Comparison of ENCODE assay signal across 11 mouse cellular contexts in genomic region chr6:120585118-120585940, GRCm38 (mm10). TPM values are rescaled to one million over a fixed set of nuclear protein-coding genes. Genes with fewer than 3 reads are reported as not detected.
A peak's percentile ranks its signal among the peaks of the same experiment; 100 is the strongest.
DNase-seq lines count a peak whose midpoint lies in the region; ATAC-seq and TF ChIP-seq lines count a peak whose summit lies in the region.
"Had no signal": no experiment of that assay in that cellular context is flagged by ENCODE, and none has a peak within 500 bp of the region (broad histone marks: within the 10 kb centered on the region; RNA-seq: fewer than 3 reads in every experiment).

No protein-coding gene starts in this region.

- H3K4me1 ChIP-seq in kidney, embryonic 15.5 days = peaks cover 20% of the 10 kb centered on the region
- no peaks in the 10 kb centered on the region; the same call in 1 of the 2 replicates for H3K4me1 ChIP-seq in bone marrow, adult 2 months (ENCODE audit: control insufficient read depth, insufficient read depth, low read length)
- peaks cover 15% of the 10 kb centered on the region for H3K4me1 ChIP-seq in embryonic facial prominence, embryonic 15.5 days
- 0 out of 2 replicates have a peak, but pooled peaks cover 2% of the 10 kb centered on the region for H3K4me1 ChIP-seq in midbrain, postnatal 0 days (ENCODE audit: insufficient read depth, low read length)

- DNase-seq in kidney, adult 11 months = no peak
- DNase-seq in midbrain, postnatal 0 days (ENCODE audit: low spot score) = peak; percentile 24
- no peak for DNase-seq in lung, adult 18-20 months
- DNase-seq in gastrocnemius, adult 8-10 months (ENCODE audit: low spot score in 2 of 2) = no peak
- DNase-seq: cerebellum, adult 2 months; layer of hippocampus, postnatal 36 days; lung, postnatal 14 days had no signal

- TF ChIP-seq POLR2A in bone marrow, adult 2 months (IDR thresholded peaks at IDR 0.05; ENCODE audit: borderline replicate concordance, control insufficient read depth, low read depth, low read length) = no peak

- 22% methylated on average over 9 of the region's 9 CpGs for WGBS in kidney, embryonic 15.5 days
- WGBS in bone marrow, adult 2 months = 50% methylated on average over 9 of the region's 9 CpGs
- 31% methylated on average over 9 of the region's 9 CpGs for WGBS in embryonic facial prominence, embryonic 15.5 days
- 32% methylated on average over 9 of the region's 9 CpGs for WGBS in midbrain, postnatal 0 days

- H3K27me3 ChIP-seq in kidney, embryonic 15.5 days = no peaks in the 10 kb centered on the region
- H3K27me3 ChIP-seq in embryonic facial prominence, embryonic 15.5 days = no peaks in the 10 kb centered on the region
- H3K27me3 ChIP-seq in midbrain, postnatal 0 days (ENCODE audit: insufficient read depth, low read length) = no peaks in the 10 kb centered on the region
- H3K27me3 ChIP-seq: Patski had no signal

- H3K9me3 ChIP-seq in kidney, embryonic 15.5 days (replicated peaks) = no peaks in the 10 kb centered on the region
- no peaks in the 10 kb centered on the region for H3K9me3 ChIP-seq in embryonic facial prominence, embryonic 15.5 days (replicated peaks)
- H3K9me3 ChIP-seq in midbrain, postnatal 0 days (ENCODE audit: low read length) = no peaks in the 10 kb centered on the region

- no peak for TF ChIP-seq CTCF in bone marrow, adult 2 months (IDR thresholded peaks at IDR 0.05; ENCODE audit: control insufficient read depth, insufficient read depth, low read length)
- no peak for TF ChIP-seq CTCF in midbrain, postnatal 0 days (IDR thresholded peaks at IDR 0.05)

- H3K4me3 ChIP-seq in kidney, embryonic 15.5 days (replicated peaks) = no peak overlapping the region
- H3K4me3 ChIP-seq in bone marrow, adult 2 months (replicated peaks; ENCODE audit: control insufficient read depth, low read depth, low read length) = no peak overlapping the region
- no peak overlapping the region for H3K4me3 ChIP-seq in embryonic facial prominence, embryonic 15.5 days (replicated peaks)
- no peak overlapping the region for H3K4me3 ChIP-seq in midbrain, postnatal 0 days (ENCODE audit: low read depth, low read length)

- H3K4me2 ChIP-seq in kidney, embryonic 15.5 days = no peak overlapping the region
- H3K4me2 ChIP-seq in embryonic facial prominence, embryonic 15.5 days (replicated peaks) = no peak overlapping the region
- H3K4me2 ChIP-seq in midbrain, postnatal 0 days (ENCODE audit: low read depth, low read length, poor library complexity, severe bottlenecking) = no peak overlapping the region

- H3K27ac ChIP-seq in kidney, embryonic 15.5 days = peak overlapping the region; percentile 57
- peak overlapping the region; percentile 59; the same call in 1 of the 2 replicates for H3K27ac ChIP-seq in bone marrow, adult 2 months (ENCODE audit: control insufficient read depth, insufficient read depth, low read depth, low read length, poor library complexity)
- no peak overlapping the region for H3K27ac ChIP-seq in embryonic facial prominence, embryonic 15.5 days (replicated peaks)
- H3K27ac ChIP-seq in midbrain, postnatal 0 days (ENCODE audit: low read depth, low read length) = no peak overlapping the region

- peak; percentile 84 for ATAC-seq in kidney, embryonic 15.5 days (replicated peaks; ENCODE audit: low FRiP score)
- peak; percentile 39; the same call in 1 of the 2 replicates for ATAC-seq in embryonic facial prominence, embryonic 15.5 days (ENCODE audit: insufficient number of reproducible peaks, low FRiP score, low TSS enrichment, low read depth)
- ATAC-seq in midbrain, postnatal 0 days (ENCODE audit: low FRiP score) = no peak
- ATAC-seq: Patski had no signal

- no peak overlapping the region for H3K9ac ChIP-seq in kidney, embryonic 15.5 days
- H3K9ac ChIP-seq in embryonic facial prominence, embryonic 15.5 days = no peak overlapping the region
- H3K9ac ChIP-seq in midbrain, postnatal 0 days (replicated peaks; ENCODE audit: low read length, poor library complexity, severe bottlenecking) = no peak overlapping the region

- H3K36me3 ChIP-seq in kidney, embryonic 15.5 days = no peaks in the 10 kb centered on the region
- no peaks in the 10 kb centered on the region for H3K36me3 ChIP-seq in embryonic facial prominence, embryonic 15.5 days
- H3K36me3 ChIP-seq in midbrain, postnatal 0 days (ENCODE audit: insufficient read depth, low read length) = no peaks in the 10 kb centered on the region

RNA-seq across cellular contexts. Expression of gene Hdhd5, which starts 54.2 kb away (rescaled TPM):
- 19.4 and 19.8 TPM in 2 replicates for polyA plus RNA-seq in kidney, embryonic 15.5 days (2015; fragmentation: Nextera tagmentation; extraction: Ambion mirVana)
- polyA plus RNA-seq in bone marrow, adult 2 months (2011; ENCODE audit: insufficient read depth, insufficient read length, low replicate concordance, missing spikeins) = 17.1 and 25.3 TPM in 2 replicates
- 17.6 and 18.0 TPM in 2 replicates for polyA plus RNA-seq in embryonic facial prominence, embryonic 15.5 days (2015; fragmentation: Nextera tagmentation; extraction: Ambion mirVana)
- 35.2 and 39.3 TPM in 2 replicates for total RNA-seq in midbrain, postnatal 0 days (2014; rRNA removed)
- 14.0 and 16.6 TPM in 2 replicates for polyA plus RNA-seq in midbrain, postnatal 0 days (2015; fragmentation: Nextera tagmentation; extraction: Ambion mirVana)
- 10 to 100 TPM; 21.1 to 23.2 (median 22.1) TPM for total RNA-seq in gastrocnemius, adult 8-10 months (2022)

Comparison
In these comparisons a context has a peak if more than half of its experiments do, and no peak if none do; other contexts are left out.
1. H3K27ac ChIP-seq: peak in kidney, embryonic 15.5 days (single experiment) and bone marrow, adult 2 months (single experiment); none in embryonic facial prominence, embryonic 15.5 days (single experiment) and midbrain, postnatal 0 days (single experiment).